Mouse (Mus musculus): ENCODE measurements around the gene Card6. TPM values are rescaled to one million over a fixed set of nuclear protein-coding genes. Genes with fewer than 3 reads are reported as not detected.
"Not testable (repeated sequence)": the region's sequence is repeated elsewhere in the genome, so short reads cannot be mapped to it uniquely, and the experiment has no call there.

The Card6 gene
- polyA plus RNA-seq, 1 experiment from 2014 or later, result 0.73 TPM

GRCm38 (mm10) chr15:5142714-5143113, 34.4 kb upstream of the Card6 start:
- H3K27me3 ChIP-seq, result no peaks in the 10 kb centered on the region
- no peak overlapping the region for H3K27ac ChIP-seq
- no peak overlapping the region for H3K9ac ChIP-seq (replicated peaks)
- no peak overlapping the region for H3K4me2 ChIP-seq
- no peaks in the 10 kb centered on the region for H3K9me3 ChIP-seq
- peaks cover 12% of the 10 kb centered on the region for H3K4me1 ChIP-seq (replicated peaks)
- 76% methylated on average over 5 of the region's 5 CpGs for WGBS
- H3K4me3 ChIP-seq (replicated peaks), result no peak overlapping the region
- H3K36me3 ChIP-seq, result no peaks in the 10 kb centered on the region
- ATAC-seq (ENCODE audit: insufficient number of reproducible peaks, insufficient read depth, low FRiP score, low TSS enrichment, low read depth), result no peak

- H3K4me1 ChIP-seq (replicated peaks), result peaks cover 11% of the 10 kb centered on the region
- no peak overlapping the region for H3K27ac ChIP-seq
- H3K36me3 ChIP-seq, result no peaks in the 10 kb centered on the region
- no peaks in the 10 kb centered on the region for H3K27me3 ChIP-seq
- 54% methylated on average over 5 of the region's 5 CpGs for WGBS
- no peak overlapping the region for H3K9ac ChIP-seq (replicated peaks)
- ATAC-seq (ENCODE audit: insufficient number of reproducible peaks, insufficient read depth, low FRiP score, low TSS enrichment, low read depth), result no peak
- no peaks in the 10 kb centered on the region for H3K9me3 ChIP-seq
- no peak overlapping the region for H3K4me3 ChIP-seq (replicated peaks)
- H3K4me2 ChIP-seq, result no peak overlapping the region
Observed at GRCm38 (mm10) chr15:5142047-5142446, 33.7 kb upstream of the Card6 start.

DNA sequence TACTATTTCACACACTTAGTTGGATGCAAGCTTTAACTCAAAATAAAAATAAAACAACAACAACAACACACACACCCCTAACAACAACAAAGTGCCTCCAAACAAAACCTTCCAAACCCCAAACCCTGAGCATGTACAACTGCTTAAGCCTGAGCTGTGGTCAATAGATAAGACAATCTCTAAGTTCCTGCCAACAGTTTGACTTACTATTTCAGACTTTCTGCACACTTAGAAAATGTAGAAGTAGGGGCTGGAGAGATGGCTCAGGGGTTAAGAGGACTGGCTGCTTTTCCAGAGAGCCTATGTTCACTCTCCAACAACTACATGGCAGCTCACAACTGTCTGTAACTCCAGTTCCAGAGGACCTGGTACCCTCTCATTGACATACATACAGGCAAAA, 32.0 kb upstream of the Card6 start:
- no peaks in the 10 kb centered on the region for H3K36me3 ChIP-seq
- H3K4me1 ChIP-seq (replicated peaks), result peaks cover 9% of the 10 kb centered on the region
- ATAC-seq (ENCODE audit: insufficient number of reproducible peaks, insufficient read depth, low FRiP score, low TSS enrichment, low read depth), result no peak
- H3K4me2 ChIP-seq, result no peak overlapping the region
- no peak overlapping the region for H3K4me3 ChIP-seq (replicated peaks)
- H3K9me3 ChIP-seq, result no peaks in the 10 kb centered on the region
- no peak overlapping the region for H3K9ac ChIP-seq (replicated peaks)
- H3K27ac ChIP-seq, result no peak overlapping the region
- no peaks in the 10 kb centered on the region for H3K27me3 ChIP-seq

DNA sequence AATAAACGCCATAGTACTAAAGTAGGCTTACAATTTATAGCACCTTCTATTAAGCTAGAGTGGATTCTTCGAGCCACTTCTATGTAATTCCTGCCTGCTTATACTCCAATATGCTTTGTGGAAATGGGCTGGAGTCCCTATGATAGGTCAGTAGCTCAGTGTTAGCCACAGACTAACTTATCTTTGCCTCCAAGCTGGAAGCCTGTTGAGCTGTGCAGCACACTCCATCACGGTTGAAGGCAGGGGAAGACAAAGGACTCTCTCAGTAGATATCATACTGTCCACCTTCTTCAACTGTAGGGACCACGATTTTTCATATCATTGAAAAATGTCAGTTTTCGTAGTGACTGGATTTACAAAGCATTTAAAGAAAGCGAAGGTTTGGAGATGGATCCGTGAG, 31.5 kb upstream of the Card6 start:
- Histone ChIP-seq H3K4me1 (replicated peaks) (peaks cover 4% of the 10 kb centered on the region), H3K9me3 (no peaks in the 10 kb centered on the region), H3K27ac (no peak overlapping the region), H3K27me3 (no peaks in the 10 kb centered on the region), H3K36me3 (no peaks in the 10 kb centered on the region), H3K9ac (replicated peaks) (no peak overlapping the region), H3K4me2 (no peak overlapping the region), H3K4me3 (replicated peaks) (no peak overlapping the region)
- WGBS, result 86% methylated on average over 7 of the region's 7 CpGs
- ATAC-seq (ENCODE audit: insufficient number of reproducible peaks, insufficient read depth, low FRiP score, low TSS enrichment, low read depth), result no peak

- no peaks in the 10 kb centered on the region for H3K27me3 ChIP-seq
- no peaks in the 10 kb centered on the region for H3K9me3 ChIP-seq
- no peak overlapping the region for H3K4me3 ChIP-seq (replicated peaks)
- H3K4me1 ChIP-seq (replicated peaks), result no peaks in the 10 kb centered on the region
- WGBS, result 87% methylated on average over 2 of the region's 2 CpGs
- H3K27ac ChIP-seq, result no peak overlapping the region
- no peaks in the 10 kb centered on the region for H3K36me3 ChIP-seq
- no peak overlapping the region for H3K9ac ChIP-seq (replicated peaks)
- H3K4me2 ChIP-seq, result no peak overlapping the region
- no peak for ATAC-seq (ENCODE audit: insufficient number of reproducible peaks, insufficient read depth, low FRiP score, low TSS enrichment, low read depth)
Observed at GRCm38 (mm10) chr15:5139366-5139765, 31.0 kb upstream of the Card6 start.

GRCm38 (mm10) chr15:5138021-5138856, 29.9 kb upstream of the Card6 start:
- H3K4me3 ChIP-seq (replicated peaks), result no peak overlapping the region
- H3K4me1 ChIP-seq (replicated peaks), result no peaks in the 10 kb centered on the region
- H3K9ac ChIP-seq (replicated peaks), result no peak overlapping the region
- H3K4me2 ChIP-seq, result no peak overlapping the region
- no peaks in the 10 kb centered on the region for H3K27me3 ChIP-seq
- no peak overlapping the region for H3K27ac ChIP-seq
- H3K36me3 ChIP-seq, result no peaks in the 10 kb centered on the region
- no peaks in the 10 kb centered on the region for H3K9me3 ChIP-seq
- no peak for ATAC-seq (ENCODE audit: insufficient number of reproducible peaks, insufficient read depth, low FRiP score, low TSS enrichment, low read depth)
- 82% methylated on average over 9 of the region's 9 CpGs for WGBS

GRCm38 (mm10) chr15:5134945-5135483, 26.7 kb upstream of the Card6 start:
- Histone ChIP-seq H3K27ac (no peak overlapping the region), H3K9ac (replicated peaks) (no peak overlapping the region), H3K27me3 (no peaks in the 10 kb centered on the region), H3K4me3 (replicated peaks) (no peak overlapping the region), H3K9me3 (no peaks in the 10 kb centered on the region), H3K4me1 (replicated peaks) (no peaks in the 10 kb centered on the region), H3K36me3 (no peaks in the 10 kb centered on the region), H3K4me2 (no peak overlapping the region)
- no peak for ATAC-seq (ENCODE audit: insufficient number of reproducible peaks, insufficient read depth, low FRiP score, low TSS enrichment, low read depth)
- 74% methylated on average over 8 of the region's 8 CpGs for whole genome bisulfite sequencing

GRCm38 (mm10) chr15:5134179-5134578, 25.8 kb upstream of the Card6 start:
- Histone ChIP-seq H3K36me3 (no peaks in the 10 kb centered on the region), H3K9me3 (no peaks in the 10 kb centered on the region), H3K4me1 (replicated peaks) (no peaks in the 10 kb centered on the region), H3K4me3 (replicated peaks) (no peak overlapping the region), H3K27me3 (no peaks in the 10 kb centered on the region), H3K9ac (replicated peaks) (no peak overlapping the region), H3K27ac (no peak overlapping the region), H3K4me2 (no peak overlapping the region)
- no peak for ATAC-seq (ENCODE audit: insufficient number of reproducible peaks, insufficient read depth, low FRiP score, low TSS enrichment, low read depth)
- WGBS, result 84% methylated on average over 3 of the region's 3 CpGs

GRCm38 (mm10) chr15:5133301-5133700, 25.0 kb upstream of the Card6 start:
- 76% methylated on average over 3 of the region's 3 CpGs for WGBS
- Histone ChIP-seq H3K27ac (no peak overlapping the region), H3K4me3 (replicated peaks) (no peak overlapping the region), H3K36me3 (no peaks in the 10 kb centered on the region), H3K4me2 (no peak overlapping the region), H3K9ac (replicated peaks) (no peak overlapping the region), H3K27me3 (no peaks in the 10 kb centered on the region), H3K4me1 (replicated peaks) (no peaks in the 10 kb centered on the region), H3K9me3 (no peaks in the 10 kb centered on the region)
- ATAC-seq (ENCODE audit: insufficient number of reproducible peaks, insufficient read depth, low FRiP score, low TSS enrichment, low read depth), result no peak

- H3K4me2 ChIP-seq; H3K36me3 ChIP-seq; H3K9me3 ChIP-seq; H3K4me1 ChIP-seq (replicated peaks); H3K4me3 ChIP-seq (replicated peaks); H3K27ac ChIP-seq; H3K27me3 ChIP-seq; H3K9ac ChIP-seq (replicated peaks); ATAC-seq (ENCODE audit: insufficient number of reproducible peaks, insufficient read depth, low FRiP score, low TSS enrichment, low read depth): not testable (repeated sequence)
- WGBS, result 87% methylated on average over 14 of the region's 14 CpGs
Observed at GRCm38 (mm10) chr15:5130887-5131668, 22.7 kb upstream of the Card6 start.

DNA sequence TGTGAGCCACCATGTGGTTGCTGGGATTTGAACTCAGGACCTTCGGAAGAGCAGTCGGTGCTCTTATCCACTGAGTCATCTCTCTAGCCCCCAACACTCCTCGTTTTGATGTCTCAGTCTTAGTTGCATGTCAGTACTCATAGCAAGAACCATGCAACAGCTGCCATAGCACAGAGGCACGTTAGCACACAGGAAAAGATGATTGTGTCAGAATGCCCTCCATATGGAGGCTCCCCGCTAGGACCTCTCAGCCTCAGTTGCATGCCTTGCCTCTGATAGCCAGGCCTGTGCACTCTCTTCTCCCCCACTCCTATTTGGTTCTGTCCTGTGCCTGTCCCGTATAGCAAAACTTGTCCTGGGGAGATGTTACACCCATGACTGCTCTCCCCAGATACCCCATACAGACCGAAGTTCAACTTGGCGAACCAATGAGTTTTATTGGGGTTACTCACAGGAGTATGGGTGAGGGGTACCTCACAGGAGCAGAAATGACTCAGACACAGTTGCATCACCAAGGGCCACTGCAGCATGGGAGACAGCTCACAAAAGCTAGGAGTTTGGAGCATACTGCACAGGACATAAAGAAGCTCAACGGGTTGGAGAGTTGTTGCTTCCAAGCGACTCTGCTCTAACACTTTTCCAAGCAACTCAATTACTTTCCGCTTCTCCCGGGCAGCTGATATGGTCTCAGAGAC, 20.9 kb upstream of the Card6 start:
- H3K9me3 ChIP-seq, result no peaks in the 10 kb centered on the region
- 87% methylated on average over 12 of the region's 12 CpGs for WGBS
- no peak overlapping the region for H3K27ac ChIP-seq
- H3K4me2 ChIP-seq, result no peak overlapping the region
- no peaks in the 10 kb centered on the region for H3K27me3 ChIP-seq
- no peaks in the 10 kb centered on the region for H3K4me1 ChIP-seq (replicated peaks)
- no peak overlapping the region for H3K9ac ChIP-seq (replicated peaks)
- peaks cover 10% of the 10 kb centered on the region for H3K36me3 ChIP-seq
- ATAC-seq (ENCODE audit: insufficient number of reproducible peaks, insufficient read depth, low FRiP score, low TSS enrichment, low read depth), result no peak
- no peak overlapping the region for H3K4me3 ChIP-seq (replicated peaks)

Measured in limb, embryonic 12.5 days (tissue).